Mouse (Mus musculus) neutrophil, adult 5-6 weeks (primary cell): ENCODE data around the gene Igf2bp2. TPM values are rescaled to one million over a fixed set of nuclear protein-coding genes. Genes with fewer than 3 reads are reported as not detected.
A peak's percentile ranks its signal among the peaks of the same experiment; 100 is the strongest.

Experiments
- ATAC-seq: fragments of 151-379, 151-347 bp; 2 replicates; pipeline ENCODE4 v1.8.0; 2017; ENCODE audit warnings: mild to moderate bottlenecking, moderate TSS enrichment; ENCODE audit not compliant: insufficient number of reproducible peaks, poor library complexity, low FRiP score, severe bottlenecking; ENCODE audit errors: extremely low read depth
- total RNA-seq: library from RNA; stranded (forward); fragments of 200-1000 nt; gene quantifications from 2 replicates; pipeline ENCODE4 v1.2.3, GENCODE M21; 2017

Igf2bp2 gene
- total RNA-seq, 1 experiment from 2014 or later = 0.47 TPM

DNA sequence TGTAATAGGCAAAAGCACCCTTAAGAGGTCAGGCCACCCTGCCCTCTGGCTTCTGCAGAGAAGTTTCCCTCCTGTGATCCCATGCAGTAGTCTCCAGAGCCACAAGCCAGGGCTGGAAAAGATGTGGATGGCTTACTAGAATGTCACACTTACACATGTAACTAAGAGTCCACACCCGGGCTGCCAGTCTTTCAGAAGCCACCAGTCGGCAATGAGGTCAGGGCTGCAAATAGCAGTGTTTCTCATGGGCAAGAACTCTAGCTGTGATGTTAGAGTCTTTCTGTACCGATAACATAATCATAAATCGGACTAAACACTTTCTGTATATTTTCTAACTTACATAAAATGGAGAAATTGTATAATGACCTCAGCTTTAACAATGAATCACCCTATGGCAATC, 46.4 kb downstream of the Igf2bp2 start:
- no peak for ATAC-seq

DNA sequence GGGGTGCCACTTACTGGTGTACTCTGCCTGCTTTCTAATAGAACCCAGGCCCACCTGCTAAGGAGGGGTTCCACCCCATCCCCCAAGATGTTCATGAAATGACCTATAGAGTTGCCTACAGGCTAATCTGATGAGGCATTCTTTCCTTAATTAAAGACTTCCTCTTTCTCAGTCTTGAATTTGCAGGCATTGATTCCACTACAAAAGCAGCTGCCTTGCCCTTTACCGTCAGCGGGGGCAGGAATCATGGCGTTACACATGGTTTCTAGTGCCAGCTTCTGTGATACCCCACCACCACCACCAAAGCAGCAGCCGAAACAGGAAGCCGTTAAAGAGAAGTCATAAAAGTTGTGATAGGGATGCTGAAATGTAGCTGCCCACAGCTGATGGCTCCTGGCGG, 47.0 kb downstream of the Igf2bp2 start:
- ATAC-seq = no peak

DNA sequence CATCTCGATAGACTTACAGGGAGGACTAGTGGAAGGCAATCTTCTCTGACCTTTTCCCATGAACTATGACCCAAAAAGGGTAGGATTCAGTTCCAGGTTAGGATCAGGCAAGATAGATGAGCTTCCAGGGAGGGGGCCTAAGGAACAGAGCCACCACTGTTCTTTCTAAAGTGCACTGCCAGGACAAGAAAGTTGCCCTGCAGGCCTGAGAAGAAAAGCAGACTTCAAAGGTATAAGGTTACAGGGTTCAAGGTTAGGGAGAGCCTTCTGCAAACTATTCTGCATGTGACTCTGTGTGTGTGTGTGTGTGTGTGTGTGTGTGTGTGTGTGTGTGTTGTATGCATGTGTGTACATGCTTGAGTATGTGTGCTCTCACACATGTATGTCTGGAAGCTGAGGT, 53.1 kb downstream of the Igf2bp2 start:
- ATAC-seq = no peak

DNA sequence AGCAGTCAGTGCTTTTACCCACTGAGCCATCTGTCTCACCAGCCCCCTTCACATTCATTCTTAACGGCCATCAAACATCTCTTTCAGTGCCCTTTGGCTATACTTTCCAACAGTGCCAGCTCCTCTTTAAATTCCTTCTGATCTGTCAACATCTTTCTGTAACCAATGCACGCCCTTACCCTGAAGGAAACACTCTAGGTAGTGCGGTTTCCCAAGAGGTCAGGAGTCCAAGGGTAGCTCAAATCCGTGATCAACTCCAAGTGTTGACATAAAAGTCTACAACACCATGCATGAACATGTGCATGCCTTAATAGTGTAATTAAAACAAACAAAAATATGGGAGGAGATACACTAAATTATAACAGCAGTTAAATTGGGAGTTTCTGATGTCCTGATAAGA, 53.9 kb downstream of the Igf2bp2 start:
- ATAC-seq = no peak

DNA sequence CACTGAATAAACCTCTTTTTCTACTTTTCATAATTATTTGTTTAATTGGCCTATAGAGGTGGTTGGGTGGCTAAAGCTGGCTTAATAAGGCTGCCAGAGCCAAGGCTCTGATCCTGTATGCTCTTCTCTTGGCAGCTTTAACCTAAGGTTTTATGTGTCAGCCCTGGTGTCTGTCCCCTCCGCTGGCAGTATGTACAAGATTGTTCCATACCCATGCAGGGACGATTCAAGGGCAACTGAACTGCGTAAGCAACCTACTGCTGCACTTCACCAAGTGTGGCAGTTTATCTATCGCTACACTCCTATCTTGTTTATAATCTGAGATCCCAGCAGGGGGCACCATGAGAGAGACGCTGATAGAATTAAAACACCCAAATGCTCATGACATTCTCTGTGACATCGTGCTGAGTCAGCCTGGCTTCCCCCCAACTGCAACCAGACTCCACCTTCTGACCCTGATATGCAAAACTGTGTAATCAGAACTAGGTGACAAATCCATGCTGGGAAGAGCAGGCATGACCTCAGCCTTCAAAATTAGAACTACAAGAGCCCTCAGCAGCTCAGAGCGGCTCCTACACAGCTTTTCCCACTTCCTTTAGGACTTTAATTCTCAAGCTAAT, 55.1 kb downstream of the Igf2bp2 start:
- ATAC-seq = peak; percentile 14; the same call in 1 of the 2 replicates

DNA sequence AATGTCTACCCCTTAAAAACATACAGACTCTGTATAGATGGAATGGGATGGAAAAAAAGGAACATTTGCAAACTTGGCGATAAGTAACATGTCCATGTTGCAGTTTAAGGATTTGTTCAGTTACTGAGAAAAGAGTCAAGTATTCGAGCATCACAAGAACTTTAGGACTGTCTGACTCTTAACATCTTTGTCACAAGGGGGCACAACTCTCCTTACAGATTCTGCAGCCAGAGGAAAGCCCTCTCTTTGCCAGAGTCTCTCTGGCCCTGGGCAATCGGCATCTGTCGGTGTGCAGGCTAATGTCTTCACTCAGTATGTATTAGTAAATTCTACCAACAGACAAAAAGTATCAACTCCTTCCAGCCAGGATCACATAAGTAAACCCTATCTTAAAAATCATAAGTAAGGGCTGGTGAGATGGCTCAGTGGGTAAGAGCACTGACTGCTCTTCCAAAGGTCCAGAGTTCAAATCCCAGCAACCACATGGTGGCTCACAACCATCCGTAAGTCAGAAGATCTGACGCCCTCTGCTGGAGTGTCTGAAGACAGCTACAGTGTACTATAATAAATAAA, 57.0 kb downstream of the Igf2bp2 start:
- ATAC-seq = no peak

DNA sequence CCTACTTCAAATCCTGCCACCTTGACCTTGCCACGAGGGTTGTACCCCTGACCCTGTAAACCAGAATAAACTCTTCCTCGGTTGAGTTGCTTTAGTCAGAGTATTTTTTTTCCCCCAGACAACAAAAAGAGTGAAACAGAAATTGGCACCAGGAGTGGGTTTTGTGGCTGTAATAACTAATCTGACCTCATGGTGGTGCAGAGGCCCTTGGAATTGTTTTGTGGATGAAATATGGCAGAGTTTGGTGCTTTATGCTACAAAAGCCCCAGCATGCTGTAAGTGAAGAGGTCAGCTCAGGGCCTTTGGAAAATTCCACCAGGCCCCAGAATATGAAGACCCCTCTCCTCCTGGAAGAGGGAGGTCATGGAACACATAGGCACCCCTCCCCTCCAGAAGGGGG, 63.0 kb downstream of the Igf2bp2 start:
- ATAC-seq = no peak

DNA sequence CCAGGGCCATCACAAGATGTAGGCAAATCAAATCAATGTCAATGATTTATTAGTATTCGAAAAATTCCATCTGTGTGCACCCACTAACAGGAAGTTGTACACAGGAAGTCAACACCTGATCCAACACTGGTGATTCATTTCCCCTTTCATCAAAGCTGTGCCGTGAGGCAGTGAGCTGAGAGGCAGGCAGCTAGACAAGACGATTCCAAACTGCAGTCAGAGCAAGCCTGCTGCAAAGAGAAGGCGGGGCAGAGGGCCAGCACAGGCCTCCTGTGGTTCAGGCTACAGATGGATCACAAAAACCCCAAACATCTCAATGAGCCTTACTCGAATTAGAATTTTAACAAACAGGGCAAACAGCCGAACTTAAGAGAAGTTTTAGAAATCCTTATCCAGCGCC, 65.4 kb downstream of the Igf2bp2 start:
- 0 out of 2 replicates have a peak, but pooled peaks have one; percentile 39 for ATAC-seq

DNA sequence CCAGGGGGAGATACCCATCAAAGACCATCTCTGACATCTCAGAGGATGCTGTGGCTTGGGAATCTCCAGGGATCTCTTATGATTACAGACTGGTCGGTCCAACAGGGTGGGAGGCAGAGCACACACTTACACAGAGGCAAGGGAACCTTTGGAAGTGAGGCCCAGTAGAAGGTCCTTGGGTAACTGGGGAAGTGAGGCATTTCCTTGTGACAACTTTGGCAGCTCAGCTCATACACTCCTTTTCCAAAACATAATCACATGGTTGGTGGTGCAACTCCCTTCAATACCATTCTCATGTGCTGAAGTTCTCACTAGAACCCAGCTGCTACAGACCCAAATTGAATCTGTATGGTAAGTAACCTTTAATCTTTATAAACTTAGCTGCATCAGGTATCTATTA, 67.3 kb downstream of the Igf2bp2 start:
- ATAC-seq = no peak

DNA sequence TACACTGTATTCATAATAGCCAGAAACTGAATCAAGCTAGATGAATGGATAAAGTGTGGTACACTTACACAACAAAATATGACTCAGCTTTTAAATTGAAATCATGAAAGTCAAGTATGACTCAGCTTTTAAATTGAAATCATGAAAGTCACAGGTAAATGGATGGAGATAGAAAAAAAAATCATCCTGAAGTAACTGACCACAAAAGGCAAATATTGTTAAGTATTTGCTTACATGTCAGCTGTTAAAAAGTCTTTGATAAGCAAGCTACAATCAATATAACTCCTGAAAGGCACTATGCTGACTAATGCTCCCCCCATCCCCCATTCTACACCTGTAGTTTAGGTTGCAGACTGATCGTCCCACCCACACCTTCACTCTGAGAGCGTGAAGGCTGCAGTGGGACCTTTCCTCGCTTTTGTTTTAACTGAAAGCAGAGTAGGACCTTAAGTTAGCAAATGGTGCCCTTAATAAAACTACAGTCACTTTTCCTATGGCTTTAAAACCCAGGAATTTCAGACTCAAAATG, 71.8 kb downstream of the Igf2bp2 start:
- ATAC-seq = no peak

DNA sequence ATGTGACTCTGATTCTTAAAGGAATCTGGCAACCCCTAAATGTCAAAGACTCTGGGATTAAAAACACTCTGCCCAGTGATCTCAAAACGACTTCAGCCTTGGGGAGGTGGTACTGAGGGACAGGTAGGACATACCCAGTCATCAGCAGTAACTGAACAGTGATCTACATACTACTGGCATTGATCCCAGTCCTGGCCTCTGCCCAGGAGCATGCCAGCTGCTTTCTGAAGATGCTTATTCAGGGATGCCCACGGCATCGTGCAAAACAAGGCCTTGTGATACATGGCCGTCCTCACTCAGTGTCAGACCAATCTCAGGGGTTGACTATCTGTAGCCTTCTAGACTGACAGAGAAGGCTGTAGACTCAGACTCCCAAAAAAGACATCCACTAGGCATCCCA, 77.7 kb downstream of the Igf2bp2 start:
- no peak for ATAC-seq

DNA sequence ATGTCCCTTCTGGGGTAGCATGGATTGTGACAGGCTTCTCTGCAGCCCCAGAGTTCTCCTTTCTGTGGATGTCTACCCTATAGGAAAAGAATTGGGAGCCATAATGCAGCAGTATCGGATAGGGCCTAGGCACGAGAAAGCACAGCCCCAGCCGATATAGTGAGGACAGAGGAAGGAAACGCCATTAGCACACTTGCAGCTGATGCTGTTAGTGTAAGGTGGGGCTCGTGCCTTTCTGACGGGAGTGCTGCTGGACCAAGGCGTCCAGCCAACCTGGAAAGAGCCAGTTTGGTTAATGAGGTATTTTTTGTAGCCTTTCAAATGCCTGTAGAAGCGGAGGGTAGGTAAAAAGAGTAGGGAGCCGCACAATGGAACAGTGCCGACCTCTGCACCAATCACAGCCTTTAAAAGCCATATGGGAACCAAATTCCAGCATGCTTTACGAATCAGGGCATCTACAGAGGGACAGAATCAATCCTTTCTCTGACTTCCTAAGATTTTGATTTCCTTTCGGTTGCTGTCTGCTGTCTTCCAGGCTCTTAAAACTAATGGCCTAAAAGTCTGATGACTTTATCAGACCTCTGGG, 82.9 kb downstream of the Igf2bp2 start:
- no peak for ATAC-seq

GRCm38 (mm10) chr16:22076620-22076941, 86.5 kb downstream of the Igf2bp2 start:
- ATAC-seq = no peak

GRCm38 (mm10) chr16:22075829-22076619, 87.1 kb downstream of the Igf2bp2 start:
- ATAC-seq = no peak

GRCm38 (mm10) chr16:22075067-22075466, 88.0 kb downstream of the Igf2bp2 start:
- ATAC-seq = no peak

GRCm38 (mm10) chr16:22071361-22071760, 91.7 kb downstream of the Igf2bp2 start:
- ATAC-seq = no peak

DNA sequence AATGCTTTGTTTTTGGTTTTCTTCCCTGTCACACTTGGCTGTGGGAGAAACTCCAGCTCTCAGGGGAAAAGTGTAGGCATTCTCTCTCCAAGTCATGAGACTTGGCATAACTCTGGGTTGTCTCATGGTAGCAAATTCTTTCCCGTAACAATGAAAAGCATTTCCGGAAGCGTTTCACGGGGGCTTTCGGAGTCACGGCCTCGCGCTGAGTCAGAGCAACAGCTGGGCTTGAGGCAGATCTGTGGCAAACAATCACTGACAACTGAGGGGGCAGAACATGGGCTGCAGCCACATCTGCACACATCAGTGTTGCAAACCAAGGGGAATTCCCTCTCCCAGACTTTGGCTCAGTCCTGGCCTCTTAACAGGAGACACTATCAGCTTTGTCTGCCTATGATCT, 95.7 kb downstream of the Igf2bp2 start:
- ATAC-seq = no peak

GRCm38 (mm10) chr16:22065536-22065935, 97.6 kb downstream of the Igf2bp2 start:
- no peak for ATAC-seq

DNA sequence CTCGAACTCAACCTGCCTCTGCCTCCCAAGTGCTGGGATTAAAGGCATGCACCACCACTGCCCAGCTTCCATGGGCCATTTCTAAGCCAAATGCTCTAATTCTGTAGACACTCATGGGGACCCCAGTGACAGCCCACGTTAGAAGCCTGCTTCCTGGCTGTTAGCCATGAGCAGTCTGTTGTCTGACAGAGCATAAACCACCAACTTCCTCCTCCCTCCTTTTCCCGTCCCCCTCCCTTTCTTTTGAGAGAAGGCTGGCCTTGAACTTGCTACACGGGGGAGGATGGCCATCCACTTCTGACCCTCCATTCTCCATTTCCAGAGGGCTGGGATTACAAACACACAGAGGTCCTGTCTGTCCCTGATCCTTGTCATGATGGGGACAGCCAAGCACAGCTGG, 100.8 kb downstream of the Igf2bp2 start:
- ATAC-seq = no peak
